Mouse (Mus musculus) c-Kit-positive CD71-positive TER-119-positive erythroid progenitor cells, embryonic 14.5 days (primary cell): ENCODE measurements around the gene Wnt5b.
"Not testable (repeated sequence)": the region's sequence is repeated elsewhere in the genome, so short reads cannot be mapped to it uniquely, and the experiment has no call there.

Source experiments
- DNase-seq: peaks from one replicate; pipeline ENCODE4 v3.0.0-alpha.2; 2013; ENCODE audit warnings: low spot score

Wnt5b gene

DNA sequence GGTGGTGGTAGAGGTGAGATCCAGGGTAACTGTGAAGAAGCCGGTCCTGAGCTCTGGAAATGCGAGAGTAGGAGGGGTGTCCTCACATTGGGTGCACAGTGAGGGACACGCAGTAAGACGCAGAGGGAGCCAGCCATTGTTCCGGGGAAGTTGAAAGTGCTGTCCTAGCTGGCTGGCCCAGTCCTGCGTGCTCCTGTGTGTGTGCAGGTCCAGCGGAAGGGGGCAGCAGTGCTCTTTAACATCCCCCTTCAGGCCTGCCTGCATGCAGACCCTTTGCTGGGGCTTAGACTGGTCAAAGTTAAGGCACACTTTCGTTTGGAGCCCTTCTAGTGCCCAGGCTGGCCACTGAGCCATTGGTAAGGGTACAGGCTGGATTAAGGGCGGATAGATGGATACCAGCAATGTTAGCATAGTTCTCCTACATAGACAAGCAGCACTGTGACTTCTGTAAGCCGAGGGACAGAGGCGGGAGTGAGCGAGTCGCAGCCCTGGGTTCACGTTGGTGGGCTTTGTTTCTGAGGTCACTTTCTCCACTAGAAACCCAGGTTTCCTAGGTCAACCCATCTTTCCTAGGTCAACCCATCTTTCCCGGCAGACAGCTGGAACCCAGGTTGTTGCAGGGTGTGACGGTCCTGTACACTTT is 61.1 kb downstream of the Wnt5b start:
- DNase-seq: no peak

DNA sequence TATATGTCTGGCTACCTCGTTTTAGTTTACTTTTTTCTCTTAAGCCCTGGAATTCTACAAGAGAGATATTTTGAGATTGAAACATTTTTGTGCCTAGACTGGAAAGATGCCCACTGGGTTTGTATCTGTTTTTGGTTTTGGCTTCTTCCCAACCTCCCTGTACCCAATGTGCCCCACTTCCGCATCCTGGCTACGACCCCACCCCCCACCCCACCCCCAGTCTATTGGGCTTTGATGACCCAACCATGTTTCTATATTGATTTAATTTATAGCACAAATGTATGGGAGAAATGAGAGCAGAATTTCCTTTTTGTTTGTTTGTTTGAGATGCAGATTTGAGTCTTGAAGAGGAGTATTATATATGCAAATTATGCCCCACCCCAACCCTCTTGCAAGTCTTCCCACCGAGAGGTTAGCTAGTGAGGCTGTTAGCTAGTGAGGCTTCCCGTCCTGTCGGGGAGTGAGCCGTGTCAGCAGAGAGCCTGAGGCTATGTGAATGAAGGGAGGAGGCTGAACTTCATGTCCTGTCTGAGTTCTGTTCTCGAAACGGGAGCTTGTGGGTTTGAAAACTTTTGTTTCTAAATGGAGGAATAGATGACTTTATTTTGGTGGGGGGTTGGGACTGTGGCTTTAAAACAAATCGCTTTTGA is 62.3 kb downstream of the Wnt5b start:
- not testable (repeated sequence) for DNase-seq

GRCm38 (mm10) chr6:119480706-119481331 is 63.3 kb downstream of the Wnt5b start:
- no peak for DNase-seq

DNA sequence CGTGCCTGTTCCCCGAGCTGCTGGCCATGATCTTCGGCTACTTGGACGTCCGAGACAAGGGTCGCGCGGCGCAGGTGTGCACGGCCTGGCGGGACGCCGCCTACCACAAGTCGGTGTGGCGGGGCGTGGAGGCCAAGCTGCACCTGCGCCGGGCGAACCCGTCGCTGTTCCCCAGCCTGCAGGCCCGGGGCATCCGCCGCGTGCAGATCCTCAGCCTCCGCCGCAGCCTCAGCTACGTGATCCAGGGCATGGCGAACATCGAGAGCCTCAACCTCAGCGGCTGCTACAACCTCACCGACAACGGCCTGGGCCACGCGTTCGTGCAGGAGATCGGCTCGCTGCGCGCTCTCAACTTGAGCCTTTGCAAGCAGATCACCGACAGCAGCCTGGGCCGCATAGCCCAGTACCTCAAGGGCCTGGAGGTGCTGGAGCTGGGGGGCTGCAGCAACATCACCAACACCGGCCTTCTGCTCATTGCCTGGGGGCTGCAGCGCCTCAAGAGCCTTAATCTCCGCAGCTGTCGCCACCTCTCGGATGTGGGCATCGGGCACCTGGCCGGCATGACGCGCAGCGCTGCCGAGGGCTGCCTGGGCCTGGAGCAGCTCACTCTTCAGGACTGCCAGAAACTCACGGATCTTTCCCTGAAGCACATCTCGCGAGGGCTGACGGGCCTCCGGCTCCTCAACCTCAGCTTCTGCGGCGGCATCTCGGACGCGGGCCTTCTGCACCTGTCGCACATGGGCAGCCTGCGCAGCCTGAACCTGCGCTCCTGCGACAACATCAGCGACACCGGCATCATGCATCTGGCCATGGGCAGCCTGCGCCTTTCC is 64.1 kb downstream of the Wnt5b start:
- peak; percentile 55 for DNase-seq

- DNase-seq: no peak
Measured at GRCm38 (mm10) chr6:119479343-119479875, 64.7 kb downstream of the Wnt5b start, which contains the start of gene Fbxl14. Gene Fbxl14 (plus strand): TSS chr6:119479668.

DNA sequence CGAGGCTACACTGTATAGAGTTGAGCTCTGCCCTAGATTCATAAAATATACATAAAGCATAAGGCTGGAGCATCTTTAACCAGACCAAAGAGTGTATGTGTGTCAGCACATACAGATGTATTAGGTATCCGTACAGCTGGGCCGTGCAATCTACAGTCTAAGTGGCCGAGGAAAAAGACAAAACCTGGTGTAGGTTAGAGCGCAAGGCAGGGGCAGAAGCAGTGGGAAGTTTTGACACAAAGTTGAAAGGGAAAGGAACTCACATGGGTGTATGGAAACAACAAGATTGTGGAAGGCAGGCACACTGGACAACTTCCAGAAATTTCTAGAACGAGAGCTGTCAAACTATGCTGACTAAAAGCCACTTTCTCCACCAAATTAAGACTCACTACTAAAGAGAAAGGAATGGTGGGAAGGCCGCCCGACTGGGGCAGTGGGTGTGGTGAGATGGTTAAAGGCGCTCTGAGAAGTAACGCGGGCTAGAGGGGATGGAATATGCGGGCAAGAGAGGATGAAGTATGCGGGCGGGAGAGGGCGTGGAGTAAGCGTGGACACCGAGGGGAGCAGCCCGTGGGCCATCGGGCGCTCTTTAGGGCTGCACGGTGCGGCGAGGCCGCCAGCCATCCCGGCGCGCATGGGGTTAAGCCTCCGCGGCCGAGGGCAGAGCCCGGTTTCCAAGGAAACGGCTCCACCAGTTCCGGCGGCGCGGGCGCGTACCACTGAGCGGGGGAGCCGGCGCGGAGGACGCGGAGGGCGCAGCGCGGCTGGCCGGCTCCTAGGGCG is 65.4 kb downstream of the Wnt5b start:
- peak; percentile 73 for DNase-seq

- no peak for DNase-seq
Measured at GRCm38 (mm10) chr6:119477686-119478310, 66.3 kb downstream of the Wnt5b start.

DNA sequence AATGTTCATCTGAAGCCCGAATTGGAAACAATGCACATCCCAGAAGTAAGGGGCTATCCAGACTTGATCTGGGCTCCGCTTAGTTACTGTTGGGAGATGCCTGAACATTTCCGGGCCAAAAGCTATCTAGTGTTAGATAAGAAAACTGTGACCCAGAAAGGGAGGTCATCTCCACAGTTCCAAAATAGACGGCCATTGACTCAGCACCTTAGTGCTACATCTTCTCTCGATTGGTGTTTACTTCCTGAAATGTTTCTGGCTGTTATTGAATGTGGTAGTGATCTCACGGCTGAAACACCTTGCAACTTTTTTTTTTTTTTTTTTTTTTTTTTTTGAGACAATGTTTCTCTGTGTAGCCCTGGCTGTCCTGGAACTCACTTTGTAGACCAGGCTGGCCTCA is 68.2 kb downstream of the Wnt5b start:
- no peak for DNase-seq

GRCm38 (mm10) chr6:119473992-119474391 is 70.2 kb downstream of the Wnt5b start:
- DNase-seq: no peak

DNA sequence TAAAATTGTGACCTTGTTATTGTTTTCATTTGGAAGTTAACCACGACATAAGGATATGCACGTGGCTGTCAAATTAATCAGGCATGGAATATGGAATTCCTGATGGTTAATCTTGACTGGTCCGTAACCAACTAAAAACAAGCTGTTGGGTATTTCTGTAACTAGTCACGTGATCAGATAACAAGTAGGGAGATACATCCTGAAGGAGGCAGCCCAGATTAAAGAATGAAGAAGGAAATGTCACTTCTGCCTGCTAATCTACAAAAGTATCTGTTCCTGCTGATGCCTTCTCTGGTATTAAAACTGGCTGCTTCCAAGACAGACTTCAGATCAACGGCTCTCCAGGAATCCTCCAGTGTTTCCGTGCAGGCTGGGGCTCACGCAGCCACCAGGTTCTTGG is 70.7 kb downstream of the Wnt5b start:
- no peak for DNase-seq

DNA sequence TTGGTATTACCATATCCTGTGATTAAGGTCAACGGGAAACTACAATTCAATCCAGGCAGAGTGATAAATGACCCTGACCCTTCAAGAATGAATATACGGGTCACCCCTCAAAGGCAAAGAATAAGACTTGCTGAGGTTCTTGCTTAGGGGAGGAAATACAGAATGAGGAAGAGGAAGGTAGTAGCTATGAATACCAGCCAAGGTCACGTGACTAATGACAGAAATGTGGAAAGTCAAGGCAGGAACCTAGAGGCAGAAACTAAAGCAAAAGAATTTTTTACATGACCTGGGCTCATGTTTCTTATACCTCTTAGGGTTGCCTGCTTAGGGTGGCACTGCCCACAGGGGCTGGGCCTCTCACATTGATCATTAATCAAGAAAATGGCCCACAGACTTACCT is 71.4 kb downstream of the Wnt5b start:
- no peak for DNase-seq

DNA sequence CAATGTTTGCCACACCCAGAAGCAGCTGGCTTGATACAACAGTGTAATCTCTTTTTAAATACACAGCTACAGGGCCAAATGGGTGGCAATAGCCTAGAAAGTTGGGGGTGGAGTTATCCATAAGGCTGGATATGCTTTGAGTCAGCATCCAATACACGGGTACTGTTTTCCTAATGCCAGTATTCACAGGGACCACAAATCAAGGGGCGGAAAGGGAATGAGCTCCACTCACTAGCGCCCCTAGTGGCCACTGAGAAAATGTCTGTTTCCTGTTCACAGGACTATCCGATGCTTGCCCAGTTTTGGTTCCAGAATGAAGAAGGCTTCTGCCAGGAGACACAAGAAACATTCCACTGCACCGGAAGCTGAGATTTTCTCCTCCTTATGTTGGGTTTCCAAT is 72.0 kb downstream of the Wnt5b start:
- DNase-seq: no peak

DNA sequence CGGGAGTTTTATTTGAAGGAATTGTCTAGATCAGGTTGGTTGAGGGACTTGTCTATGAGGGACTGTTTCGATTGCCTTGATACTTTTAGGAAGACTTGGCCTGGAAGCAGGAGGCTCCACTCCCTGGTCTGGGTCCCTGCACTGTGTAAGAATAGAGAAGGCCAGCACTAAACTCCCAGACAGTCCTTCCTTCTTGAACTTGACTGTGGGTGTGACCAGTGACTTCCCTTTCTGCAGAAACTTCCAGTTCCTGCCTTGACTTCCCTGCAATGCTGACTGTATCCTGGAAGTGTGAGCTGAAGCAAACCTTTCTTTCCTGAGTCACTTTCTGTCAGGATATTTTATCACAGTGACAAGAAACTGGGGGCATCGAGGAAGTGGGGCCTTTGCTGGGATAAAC is 73.4 kb downstream of the Wnt5b start:
- DNase-seq: no peak

GRCm38 (mm10) chr6:119467785-119468059 is 76.4 kb downstream of the Wnt5b start:
- no peak for DNase-seq

GRCm38 (mm10) chr6:119466921-119467784 is 77.0 kb downstream of the Wnt5b start:
- no peak for DNase-seq

DNA sequence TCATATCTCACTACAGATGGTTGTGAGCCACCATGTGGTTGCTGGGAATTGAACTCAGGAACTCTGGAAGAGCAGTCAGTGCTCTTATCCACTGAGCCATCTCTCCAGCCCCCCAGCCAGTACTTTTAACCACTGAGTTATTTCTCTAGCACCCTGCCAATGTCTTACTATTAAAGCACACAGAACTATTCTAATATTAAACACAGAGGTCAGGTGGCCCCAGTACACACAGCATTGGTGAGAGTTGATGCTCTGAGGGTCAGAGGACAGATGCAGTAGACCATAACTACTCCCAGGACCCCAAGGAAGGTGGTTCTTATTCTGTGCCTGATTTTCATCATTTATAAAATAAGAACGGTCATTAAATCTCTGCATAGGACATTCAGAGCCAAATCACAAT is 78.0 kb downstream of the Wnt5b start:
- DNase-seq: no peak

GRCm38 (mm10) chr6:119460391-119460790 is 83.8 kb downstream of the Wnt5b start:
- DNase-seq: no peak

GRCm38 (mm10) chr6:119459041-119459440 is 85.1 kb downstream of the Wnt5b start:
- DNase-seq: no peak

- DNase-seq: no peak
Measured at GRCm38 (mm10) chr6:119458166-119458565, 86.0 kb downstream of the Wnt5b start.

DNA sequence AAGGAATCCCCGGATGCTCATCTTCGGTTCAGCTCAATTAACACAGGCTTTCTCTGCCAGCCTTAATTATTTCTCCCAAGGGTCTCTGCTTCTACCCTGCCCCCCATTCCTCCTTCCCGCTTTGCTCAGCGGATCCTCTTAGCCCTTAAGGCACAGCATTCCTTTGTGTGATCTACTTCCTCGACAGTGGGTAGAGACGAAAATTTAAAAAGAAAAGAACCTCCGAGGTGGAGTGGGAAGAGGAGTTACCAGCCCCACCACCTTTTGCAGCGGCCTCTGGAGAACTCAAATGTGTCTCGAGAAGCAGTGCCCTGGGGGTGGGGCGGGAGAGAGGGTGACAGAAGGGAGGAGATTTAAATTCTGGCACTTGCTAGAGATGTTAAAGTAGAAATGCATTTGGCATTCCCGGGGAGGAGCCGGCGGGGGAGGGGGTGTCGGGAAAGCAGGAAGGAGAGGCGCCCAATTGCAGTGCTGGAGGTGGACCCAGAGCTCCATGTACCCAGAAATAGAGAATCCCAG is 92.1 kb downstream of the Wnt5b start:
- DNase-seq: no peak
